Mouse (Mus musculus) lung, adult 2 months (tissue): Measurements from ENCODE around the gene Il21.

Experiments
- CTCF ChIP-seq: fragments of 200-500 bp; IDR thresholded peaks from 2 replicates; pipeline ENCODE4 v1.5.1; 2011; ENCODE audit warnings: mild to moderate bottlenecking, low read length, control low read depth; ENCODE audit not compliant: insufficient read depth
- POLR2A ChIP-seq: fragments of 200-500 bp; IDR thresholded peaks from 2 replicates; pipeline ENCODE4 v1.6.1; 2011; ENCODE audit warnings: low read depth, mild to moderate bottlenecking, control low read depth, low read length, borderline replicate concordance; ENCODE audit errors: extremely low read depth

DNA sequence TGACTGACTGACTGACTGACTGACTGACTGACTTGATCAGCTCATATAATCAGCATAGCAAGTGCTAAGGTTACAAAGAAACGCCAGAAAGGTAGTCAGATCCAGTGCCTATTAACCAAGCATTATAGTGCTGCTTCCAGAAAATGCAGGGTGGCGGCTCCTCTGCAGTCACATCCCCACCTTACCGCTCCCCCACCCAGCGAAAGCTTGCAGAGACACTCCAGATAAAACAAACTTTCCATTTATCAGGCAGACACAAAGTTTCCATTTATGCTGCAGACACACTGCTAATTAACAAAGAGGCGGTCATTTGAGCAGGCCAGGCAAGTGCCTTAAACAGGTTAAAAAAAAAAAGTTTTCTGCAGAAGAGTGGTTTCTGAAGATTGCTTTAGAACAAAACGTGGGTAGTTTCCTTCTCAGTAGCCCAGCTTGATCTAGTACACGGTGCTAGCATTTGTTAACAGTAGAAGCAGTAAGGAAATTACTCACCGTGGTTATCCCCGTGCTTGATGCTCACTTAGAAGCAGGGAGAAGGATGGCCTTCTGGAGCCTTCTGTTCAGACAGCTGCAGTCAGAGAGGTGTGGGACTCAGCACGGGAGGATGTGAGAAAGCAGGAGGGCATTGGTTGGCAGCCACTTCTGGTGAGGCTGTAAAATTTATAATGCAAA is 27.0 kb upstream of the Il21 start:
- TF ChIP-seq CTCF (no peak), POLR2A (no peak)
